8 mouse cellular contexts compared by ENCODE assay signal in the genomic region with DNA sequence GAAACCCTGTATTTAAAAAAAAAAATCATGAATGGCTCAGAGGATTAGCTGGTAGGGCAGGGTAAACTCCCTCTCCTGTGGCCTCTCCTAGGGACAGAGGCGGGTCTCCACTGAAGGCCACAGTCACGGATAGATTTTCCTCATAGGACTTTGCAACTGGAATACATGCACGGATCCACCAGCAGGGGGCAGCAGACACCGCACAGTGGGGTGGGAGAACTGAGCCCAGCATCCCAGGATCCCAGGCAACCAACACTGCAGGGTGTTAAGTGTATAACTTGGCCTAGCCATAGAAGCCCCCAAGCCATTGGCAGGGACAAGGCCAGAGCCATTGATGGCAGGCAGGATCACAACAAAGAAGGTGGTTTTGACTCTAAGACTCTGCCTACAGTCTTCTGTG. TPM values are rescaled to one million over a fixed set of nuclear protein-coding genes. Genes with fewer than 3 reads are reported as not detected.
DNase-seq lines count a peak whose midpoint lies in the region; ATAC-seq lines count a peak whose summit lies in the region.

No protein-coding gene starts in this region.

- no peak overlapping the region for H3K27ac ChIP-seq in liver, embryonic 11.5 days (ENCODE audit: low read depth, low read length)
- no peak overlapping the region for H3K27ac ChIP-seq in neural tube, embryonic 11.5 days (ENCODE audit: low read depth, low read length)
- no peak overlapping the region; the same call in 1 of the 2 replicates for H3K27ac ChIP-seq in stomach, embryonic 16.5 days (ENCODE audit: low read length)

- H3K36me3 ChIP-seq in liver, embryonic 11.5 days (ENCODE audit: control insufficient read depth, insufficient read depth, low read length): peaks cover 3% of the 10 kb centered on the region; the same call in 1 of the 2 replicates
- H3K36me3 ChIP-seq in neural tube, embryonic 11.5 days (ENCODE audit: control insufficient read depth, insufficient read depth, low read length): peaks cover 4% of the 10 kb centered on the region
- H3K36me3 ChIP-seq in stomach, embryonic 16.5 days (ENCODE audit: control insufficient read depth, insufficient read depth, low read length): no peaks in the 10 kb centered on the region

- H3K4me3 ChIP-seq in liver, embryonic 11.5 days (ENCODE audit: low read depth, low read length): no peak overlapping the region
- no peak overlapping the region for H3K4me3 ChIP-seq in neural tube, embryonic 11.5 days (ENCODE audit: low read depth, low read length)
- no peak overlapping the region for H3K4me3 ChIP-seq in stomach, embryonic 16.5 days (replicated peaks; ENCODE audit: low read length)

- H3K4me2 ChIP-seq in liver, embryonic 11.5 days: no peak overlapping the region
- no peak overlapping the region for H3K4me2 ChIP-seq in neural tube, embryonic 11.5 days (ENCODE audit: low read depth)
- H3K4me2 ChIP-seq in stomach, embryonic 16.5 days (ENCODE audit: low read depth, low read length): no peak overlapping the region

- H3K27me3 ChIP-seq in liver, embryonic 11.5 days (replicated peaks; ENCODE audit: control insufficient read depth, insufficient read depth, low read length): no peaks in the 10 kb centered on the region
- H3K27me3 ChIP-seq in neural tube, embryonic 11.5 days (ENCODE audit: control insufficient read depth, insufficient read depth, low read length): no peaks in the 10 kb centered on the region
- no peaks in the 10 kb centered on the region for H3K27me3 ChIP-seq in stomach, embryonic 16.5 days (ENCODE audit: control insufficient read depth, insufficient read depth, low read length)

- ATAC-seq in liver, embryonic 11.5 days (replicated peaks; ENCODE audit: low FRiP score): no peak
- ATAC-seq in neural tube, embryonic 11.5 days (ENCODE audit: insufficient read depth, low FRiP score, low TSS enrichment): peak; percentile 65; the same call in 1 of the 2 replicates
- peak; percentile 51; the same call in 1 of the 2 replicates for ATAC-seq in stomach, embryonic 16.5 days (ENCODE audit: insufficient read depth, low FRiP score)

- no peak overlapping the region for H3K9ac ChIP-seq in liver, embryonic 11.5 days (ENCODE audit: low read depth, low read length)
- H3K9ac ChIP-seq in neural tube, embryonic 11.5 days (ENCODE audit: low read length): no peak overlapping the region
- no peak overlapping the region for H3K9ac ChIP-seq in stomach, embryonic 16.5 days (ENCODE audit: low read length)

- DNase-seq in layer of hippocampus, adult 11-12 months (ENCODE audit: low spot score): peak; percentile 75
- no peak for DNase-seq in layer of hippocampus, adult 9-10 months (ENCODE audit: low spot score)
- peak; percentile 69 for DNase-seq in cerebellum, adult 9-11 months
- DNase-seq in frontal cortex, postnatal 36 days (ENCODE audit: low spot score in 2 of 2): peak; percentile 81 to 83
- DNase-seq in induced T-regulatory cell, adult 2 months (ENCODE audit: low read depth): peak; percentile 62
- peak; percentile 77 for DNase-seq in liver, embryonic 11.5 days (ENCODE audit: low spot score)
- DNase-seq in neural tube, embryonic 11.5 days (ENCODE audit: low spot score): peak; percentile 88

- 17% methylated on average over 4 of the region's 4 CpGs for WGBS in liver, embryonic 11.5 days
- WGBS in neural tube, embryonic 11.5 days: 12% methylated on average over 4 of the region's 4 CpGs
- WGBS in stomach, embryonic 16.5 days: 17% methylated on average over 4 of the region's 4 CpGs

- no peaks in the 10 kb centered on the region for H3K4me1 ChIP-seq in liver, embryonic 11.5 days (replicated peaks; ENCODE audit: control insufficient read depth, insufficient read depth, low read length)
- H3K4me1 ChIP-seq in neural tube, embryonic 11.5 days (ENCODE audit: control insufficient read depth, insufficient read depth, low read length): no peaks in the 10 kb centered on the region
- H3K4me1 ChIP-seq in stomach, embryonic 16.5 days (ENCODE audit: control insufficient read depth, insufficient read depth, low read length): 0 out of 2 replicates have a peak, but pooled peaks cover 4% of the 10 kb centered on the region

- H3K9me3 ChIP-seq in liver, embryonic 11.5 days (ENCODE audit: control insufficient read depth, low read length): no peaks in the 10 kb centered on the region
- H3K9me3 ChIP-seq in neural tube, embryonic 11.5 days (ENCODE audit: control insufficient read depth, low read length): no peaks in the 10 kb centered on the region
- no peaks in the 10 kb centered on the region for H3K9me3 ChIP-seq in stomach, embryonic 16.5 days (replicated peaks; ENCODE audit: control insufficient read depth, low read length)

RNA-seq across cellular contexts. Expression of gene Pheta1, which starts 23.4 kb away (rescaled TPM):
- 12.1 and 13.7 TPM in 2 replicates for polyA plus RNA-seq in liver, embryonic 11.5 days (2014; fragmentation: Nextera tagmentation; extraction: Ambion mirVana)
- 32.3 and 34.4 TPM in 2 replicates for polyA plus RNA-seq in neural tube, embryonic 11.5 days (2014; fragmentation: Nextera tagmentation; extraction: Ambion mirVana)
- polyA plus RNA-seq in stomach, embryonic 16.5 days (2015; fragmentation: Nextera tagmentation; extraction: Ambion mirVana): 16.9 and 17.4 TPM in 2 replicates

RNA-seq across cellular contexts. Expression of gene Sh2b3, which starts 34.7 kb away (rescaled TPM):
- polyA plus RNA-seq in liver, embryonic 11.5 days (2014; fragmentation: Nextera tagmentation; extraction: Ambion mirVana): 14.7 and 15.7 TPM in 2 replicates
- polyA plus RNA-seq in neural tube, embryonic 11.5 days (2014; fragmentation: Nextera tagmentation; extraction: Ambion mirVana): 10.2 and 10.5 TPM in 2 replicates
- 8.3 and 8.8 TPM in 2 replicates for polyA plus RNA-seq in stomach, embryonic 16.5 days (2015; fragmentation: Nextera tagmentation; extraction: Ambion mirVana)
